Mouse (Mus musculus): ENCODE measurements around the gene Ehd2.

Ehd2 gene

GRCm38 (mm10) chr7:15967312-15967711, at the start of gene Ehd2:
Gene Ehd2, minus strand, starts transcription at chr7:15967567.
- DNase-seq (ENCODE audit: low read depth, low spot score): no peak

- DNase-seq (ENCODE audit: low read depth, low spot score): no peak
Observed at GRCm38 (mm10) chr7:16015384-16015783, 48.0 kb upstream of the Ehd2 start.

DNA sequence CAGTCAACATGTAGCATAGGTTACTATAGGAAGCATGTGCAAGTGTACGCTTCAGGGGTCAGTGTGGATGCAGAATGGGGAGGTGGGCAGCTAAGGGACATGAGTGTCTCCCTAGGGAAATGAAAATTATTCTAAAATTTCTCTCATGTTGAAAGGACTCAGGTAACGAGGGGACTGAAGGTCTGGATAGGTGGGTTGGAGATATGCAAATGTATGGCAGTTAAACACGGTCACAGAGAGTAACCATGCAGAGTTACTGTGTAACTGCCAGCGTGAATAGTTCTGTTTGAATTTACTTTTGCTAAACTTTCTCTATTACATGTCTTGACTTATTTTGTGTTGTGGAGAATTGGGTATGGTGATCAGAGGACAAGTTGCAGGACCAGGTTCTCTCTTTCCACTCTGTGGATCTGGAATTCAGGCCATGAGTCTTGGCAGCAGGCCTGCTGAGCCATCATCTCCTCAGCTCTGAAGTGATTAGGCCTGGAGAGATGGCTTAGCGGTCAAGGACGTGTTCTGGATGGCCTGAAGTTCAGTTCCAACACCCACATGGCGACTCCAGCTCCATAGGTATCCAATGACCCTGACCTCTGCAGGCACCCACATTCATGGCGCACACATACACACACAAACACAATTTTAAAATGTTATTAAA, 47.3 kb upstream of the Ehd2 start:
- no peak for DNase-seq (ENCODE audit: low read depth, low spot score)

DNA sequence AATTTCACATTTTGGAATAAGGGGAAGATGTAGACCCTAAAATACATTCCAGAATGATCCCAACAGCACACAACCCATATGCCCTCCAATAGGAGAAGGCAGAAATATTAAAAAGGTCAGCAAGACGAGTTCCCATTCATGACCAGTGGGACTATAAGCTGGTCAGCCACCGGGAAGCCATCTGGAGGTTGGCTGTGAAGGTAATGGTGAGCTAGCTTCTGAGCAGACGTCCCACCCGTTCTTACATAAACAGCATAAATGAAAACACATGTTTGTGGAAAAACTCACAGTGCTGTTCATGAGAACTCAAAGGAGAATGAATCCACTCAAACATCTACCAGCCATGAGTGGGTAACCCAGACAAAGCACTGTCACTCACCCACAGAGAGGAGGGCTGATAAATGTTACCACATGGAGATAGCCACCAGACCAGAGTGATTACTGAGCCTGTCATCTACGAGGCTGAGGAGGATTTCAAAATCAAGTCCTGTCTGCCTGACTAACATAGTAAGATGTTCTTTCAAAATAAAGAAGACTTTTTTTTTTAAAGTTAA, 46.4 kb upstream of the Ehd2 start:
- no peak for DNase-seq (ENCODE audit: low read depth, low spot score)

DNA sequence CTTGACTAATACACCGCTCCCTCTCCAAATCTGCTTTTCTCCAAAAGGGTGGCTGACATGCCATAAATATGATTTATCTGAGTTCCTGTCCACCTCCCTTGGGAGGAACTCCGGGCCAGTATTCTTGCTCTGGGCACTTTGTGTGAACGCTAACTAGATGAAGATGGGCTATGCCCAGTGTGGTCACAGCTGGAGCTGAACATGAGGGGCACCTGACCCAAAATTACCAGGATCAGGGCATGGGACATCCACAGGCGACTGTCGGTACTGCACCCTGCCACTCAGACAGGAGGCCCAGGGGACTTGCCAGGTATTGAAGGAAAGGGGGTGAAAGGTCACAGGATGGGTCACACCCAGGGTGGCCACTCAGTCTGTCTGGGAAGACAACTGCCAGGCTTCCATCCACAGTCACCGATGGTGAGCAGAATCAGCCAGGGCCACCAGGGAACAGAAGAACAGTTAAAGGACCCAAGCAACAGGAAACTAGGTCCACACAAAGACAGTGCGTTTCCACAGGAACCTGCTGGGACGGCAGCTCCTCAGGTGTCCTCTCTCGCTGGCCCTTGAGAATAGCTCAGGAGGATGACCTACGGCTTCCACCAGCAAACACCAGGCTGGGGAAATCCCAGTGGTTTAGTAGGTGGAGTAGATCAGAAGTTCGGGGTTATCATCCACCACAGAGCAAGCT, 45.4 kb upstream of the Ehd2 start:
- DNase-seq (ENCODE audit: low read depth, low spot score): no peak

- DNase-seq (ENCODE audit: low read depth, low spot score): no peak
Observed at GRCm38 (mm10) chr7:16011418-16012085, 44.2 kb upstream of the Ehd2 start.

DNA sequence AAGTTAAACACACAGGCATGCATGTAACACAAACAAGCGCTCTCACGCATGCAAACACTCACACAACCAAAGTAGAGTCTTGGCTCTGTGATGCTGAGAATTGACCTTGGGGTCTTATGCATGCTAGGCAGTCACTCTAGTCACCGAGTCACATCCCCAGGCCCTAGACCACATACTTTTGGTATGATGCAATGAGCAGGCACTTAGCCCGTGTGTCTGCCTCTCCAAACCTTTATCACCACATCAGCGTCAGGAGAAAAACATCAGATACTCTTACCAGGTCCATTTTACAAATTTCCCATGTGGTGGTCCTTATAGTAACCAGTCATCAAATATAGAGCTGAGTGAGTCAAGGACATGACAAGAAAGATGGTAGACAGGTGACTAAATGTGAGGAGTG, 43.3 kb upstream of the Ehd2 start:
- no peak for DNase-seq (ENCODE audit: low read depth, low spot score)

- DNase-seq (ENCODE audit: low read depth, low spot score): no peak
Observed at GRCm38 (mm10) chr7:16009636-16010035, 42.3 kb upstream of the Ehd2 start.

GRCm38 (mm10) chr7:16005020-16005419, 37.7 kb upstream of the Ehd2 start:
- no peak for DNase-seq (ENCODE audit: low read depth, low spot score)

DNA sequence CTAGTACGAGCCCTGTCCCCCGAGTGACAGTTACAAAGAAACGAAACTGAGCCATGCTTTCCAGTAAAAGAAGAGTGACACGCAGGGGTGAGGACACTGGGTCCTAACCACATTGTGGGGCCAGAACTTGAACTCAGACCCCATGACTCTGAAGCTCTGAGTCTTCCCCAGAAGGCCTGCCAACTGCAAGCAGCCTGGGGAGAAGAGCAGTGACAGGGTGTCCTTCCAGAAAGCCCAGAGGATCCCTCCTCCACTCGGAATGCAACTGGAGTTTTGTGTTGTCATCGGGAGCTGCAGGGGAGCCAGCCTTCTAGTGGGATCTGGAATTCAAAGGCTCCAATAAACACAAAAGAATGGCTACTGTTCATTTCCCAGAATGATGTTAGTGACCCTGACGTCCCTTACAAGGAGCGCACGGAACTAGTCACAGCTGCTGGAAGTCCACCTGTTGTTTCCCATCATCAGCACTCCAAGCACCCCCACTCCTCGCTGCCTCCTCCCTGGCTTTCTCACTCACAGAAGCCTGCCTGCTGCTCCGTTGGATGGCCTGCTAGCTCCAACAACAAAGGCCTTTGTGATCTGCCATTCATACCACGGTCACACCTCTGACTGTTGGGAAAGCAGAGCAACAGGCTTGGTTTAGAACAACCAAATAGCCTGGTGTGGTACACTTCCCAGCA, 37.0 kb upstream of the Ehd2 start:
- DNase-seq (ENCODE audit: low read depth, low spot score): no peak

- DNase-seq (ENCODE audit: low read depth, low spot score): no peak
Observed at GRCm38 (mm10) chr7:16003032-16003431, 35.7 kb upstream of the Ehd2 start.

DNA sequence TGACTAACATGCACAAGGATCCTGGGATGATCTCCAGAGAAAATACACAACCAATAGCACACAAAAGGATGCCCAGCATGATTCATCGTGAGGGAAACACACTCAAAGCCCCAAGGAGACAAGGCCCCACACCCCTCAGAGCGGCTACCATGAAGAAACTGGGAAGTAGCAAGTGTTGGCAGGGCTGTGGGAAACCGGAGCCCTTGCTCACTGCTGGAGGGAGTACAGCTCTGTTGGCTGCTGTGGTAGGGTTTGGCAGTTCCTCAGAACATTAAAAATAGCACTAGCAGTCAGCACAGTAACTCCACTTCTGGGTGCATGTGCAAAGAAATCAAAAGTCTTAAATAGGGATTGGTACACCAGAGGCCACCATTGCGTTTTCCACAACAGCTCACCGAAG, 34.8 kb upstream of the Ehd2 start:
- DNase-seq (ENCODE audit: low read depth, low spot score): no peak

GRCm38 (mm10) chr7:16001691-16002090, 34.3 kb upstream of the Ehd2 start:
- DNase-seq (ENCODE audit: low read depth, low spot score): no peak

DNA sequence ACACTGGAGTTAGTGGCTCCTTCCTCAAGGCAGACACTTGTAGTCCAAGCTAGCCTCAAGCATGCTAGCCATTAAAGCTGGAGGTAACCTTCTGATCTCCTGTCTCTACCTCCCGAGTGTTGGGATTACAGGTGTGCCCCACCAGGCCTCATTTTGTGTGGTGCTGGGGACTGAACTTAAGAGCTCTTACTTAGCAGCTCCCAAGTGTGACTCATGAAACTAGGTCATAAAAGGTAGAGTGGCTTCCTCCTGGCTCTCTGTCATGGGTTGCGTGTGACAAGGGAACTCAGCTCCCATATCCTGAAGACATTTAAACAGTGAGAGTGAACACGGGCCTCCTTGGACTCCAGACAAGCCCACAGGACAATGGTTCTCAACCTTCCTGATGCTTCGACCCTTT, 26.4 kb upstream of the Ehd2 start:
- DNase-seq (ENCODE audit: low read depth, low spot score): no peak

DNA sequence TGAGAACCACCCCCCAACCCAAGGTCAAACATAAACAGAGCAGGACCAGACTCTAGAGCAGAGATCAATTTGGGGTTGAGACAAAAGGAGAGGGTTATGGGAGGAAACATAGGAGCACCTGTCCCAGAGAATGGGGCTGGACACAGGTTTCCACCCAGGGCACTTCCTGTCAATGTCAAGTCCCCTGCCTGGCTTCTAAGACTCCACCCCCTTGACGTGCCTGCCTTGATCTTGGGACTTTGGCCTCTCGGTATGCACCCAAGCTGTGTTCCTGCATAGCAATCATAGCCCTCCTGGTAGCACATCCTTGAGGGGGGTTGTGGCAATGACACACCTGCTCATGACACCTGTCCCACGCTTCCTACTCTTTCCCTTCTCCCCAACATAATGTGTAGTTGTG, 25.8 kb upstream of the Ehd2 start:
- DNase-seq (ENCODE audit: low read depth, low spot score): no peak

DNA sequence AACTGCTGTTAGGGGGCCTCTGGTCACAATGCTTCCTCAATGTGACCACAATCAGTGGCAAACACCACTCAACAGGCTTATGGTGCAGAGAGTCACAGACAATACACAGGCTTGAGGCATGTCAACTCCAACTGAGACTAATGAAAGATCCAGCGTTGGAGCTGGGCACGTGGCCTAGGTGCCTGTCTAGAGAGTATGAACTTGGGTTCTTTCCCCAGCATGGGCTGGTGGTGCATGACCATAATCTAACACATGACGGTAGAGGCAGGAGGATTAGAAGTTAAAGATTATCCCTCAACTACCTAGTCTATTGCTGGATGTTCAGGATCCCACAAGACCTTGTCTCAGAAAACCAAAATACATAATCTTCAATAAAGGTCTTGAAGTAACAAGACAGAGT, 24.4 kb upstream of the Ehd2 start:
- DNase-seq (ENCODE audit: low read depth, low spot score): no peak

DNA sequence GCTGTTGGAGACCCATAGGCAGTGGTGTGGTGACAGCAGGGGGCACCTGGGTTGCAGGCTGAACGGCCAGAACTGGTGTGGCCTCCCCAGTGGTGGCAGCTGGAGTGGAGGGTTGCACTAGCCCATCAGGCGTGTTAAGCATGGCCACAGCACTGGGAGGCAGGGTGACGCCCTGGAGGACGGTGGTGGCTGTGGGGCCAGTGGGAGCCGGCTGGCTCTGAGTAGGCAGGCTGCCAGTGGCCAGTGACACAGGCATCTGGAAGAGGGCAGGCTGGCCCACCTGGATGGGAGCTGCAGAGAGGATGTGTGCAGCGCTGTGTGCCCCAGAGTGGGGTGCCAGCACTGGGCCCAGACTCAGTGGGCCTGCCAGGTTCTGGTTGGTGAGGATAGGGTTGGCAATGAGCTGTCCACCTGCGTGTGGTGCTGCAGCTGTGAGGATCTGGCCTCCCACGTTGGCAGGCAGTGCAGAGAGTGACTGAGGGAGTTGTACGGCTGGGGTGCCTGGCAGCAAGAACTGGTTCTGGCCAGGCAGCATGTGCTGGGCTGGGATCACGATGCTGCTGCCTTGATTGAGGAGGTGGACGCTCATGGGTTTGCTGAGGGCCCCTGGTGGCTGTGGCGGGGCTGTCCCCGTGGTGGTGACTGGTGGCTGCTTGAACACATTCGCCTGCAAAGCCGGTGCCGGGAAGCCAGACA, 20.4 kb upstream of the Ehd2 start:
- DNase-seq (ENCODE audit: low read depth, low spot score): no peak

DNA sequence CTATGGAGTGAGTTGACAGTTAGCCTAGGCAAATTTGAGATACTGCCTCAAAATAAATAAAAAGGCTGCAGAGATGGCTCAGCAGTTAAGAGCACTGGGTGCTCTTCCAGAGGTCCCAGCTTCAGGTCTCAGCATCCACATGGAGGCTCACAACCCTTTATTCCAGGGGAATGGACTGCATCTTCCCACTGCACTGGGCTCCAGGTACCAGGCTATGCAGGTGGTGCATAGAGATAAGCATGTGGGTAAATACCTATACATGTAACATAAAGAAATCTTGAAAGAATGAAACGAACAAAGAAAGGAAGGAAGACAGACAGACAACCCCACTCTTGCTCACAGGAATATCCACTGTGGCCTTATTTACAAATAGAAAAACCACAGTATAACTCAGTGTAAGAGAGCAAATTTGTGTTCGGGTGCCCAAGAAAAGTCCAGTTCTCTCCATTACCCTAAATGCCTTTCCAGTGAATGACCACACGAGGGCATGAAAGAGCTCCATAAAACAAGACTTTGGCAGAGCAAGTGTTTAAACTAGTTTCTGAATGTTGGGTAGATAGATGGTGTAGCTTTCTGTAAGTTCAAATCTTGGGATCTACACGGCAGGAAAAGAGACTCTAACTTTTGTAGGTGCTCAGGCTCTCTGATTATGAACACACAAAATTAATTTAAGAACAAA, 15.5 kb upstream of the Ehd2 start:
- no peak for DNase-seq (ENCODE audit: low read depth, low spot score)

- DNase-seq (ENCODE audit: low read depth, low spot score): no peak
Observed at GRCm38 (mm10) chr7:15981538-15981937, 14.2 kb upstream of the Ehd2 start.

- no peak for DNase-seq (ENCODE audit: low read depth, low spot score)
Observed at GRCm38 (mm10) chr7:15980246-15980645, 12.9 kb upstream of the Ehd2 start.

GRCm38 (mm10) chr7:15975904-15976303, 8.5 kb upstream of the Ehd2 start:
- DNase-seq (ENCODE audit: low read depth, low spot score): no peak
